Mouse (Mus musculus) liver, embryonic 15.5 days (tissue): ENCODE results near the gene Rftn1. TPM values are rescaled to one million over a fixed set of nuclear protein-coding genes. Genes with fewer than 3 reads are reported as not detected.

ENCODE experiments used
- ATAC-seq: fragments of 200-750 bp; cut with Nextera tagmentation; 2 replicates; pipeline ENCODE4 v1.8.0; 2017; ENCODE audit warnings: moderate number of reproducible peaks, mild to moderate bottlenecking, moderate library complexity; ENCODE audit not compliant: insufficient read depth
- H3K27ac ChIP-seq: fragments of 300-500 bp; sonication (generic); replicated peaks from 2 replicates; pipeline ENCODE4 v1.5.1; 2015; ENCODE audit warnings: mild to moderate bottlenecking, inconsistent platforms
- H3K27me3 ChIP-seq: fragments of 300-500 bp; sonication (generic); 2 replicates; pipeline ENCODE4 v1.6.1; 2015; ENCODE audit warnings: mild to moderate bottlenecking, inconsistent platforms
- H3K36me3 ChIP-seq: fragments of 300-500 bp; sonication (generic); replicated peaks from 2 replicates; pipeline ENCODE4 v1.6.1; 2015; ENCODE audit warnings: moderate library complexity, mild to moderate bottlenecking, inconsistent platforms
- H3K4me1 ChIP-seq: fragments of 300-500 bp; sonication (generic); replicated peaks from 2 replicates; pipeline ENCODE4 v1.6.1; 2015; ENCODE audit warnings: inconsistent platforms
- H3K4me2 ChIP-seq: fragments of 300-500 bp; sonication (generic); 2 replicates; pipeline ENCODE4 v1.6.1; 2015; ENCODE audit warnings: moderate library complexity, mild to moderate bottlenecking, inconsistent platforms
- H3K4me3 ChIP-seq: fragments of 300-500 bp; sonication (generic); replicated peaks from 2 replicates; pipeline ENCODE4 v1.5.1; 2015; ENCODE audit warnings: mild to moderate bottlenecking, inconsistent platforms
- H3K9ac ChIP-seq: fragments of 300-500 bp; sonication (generic); 2 replicates; pipeline ENCODE4 v1.6.1; 2015; ENCODE audit warnings: moderate library complexity, mild to moderate bottlenecking, inconsistent platforms
- H3K9me3 ChIP-seq: fragments of 300-500 bp; sonication (generic); replicated peaks from 2 replicates; pipeline ENCODE4 v1.6.1; 2016; ENCODE audit warnings: inconsistent platforms
- WGBS: fragments of 180-500 bp; shearing (Covaris S2); methylation state at CpG from one replicate; pipeline ENCODE4 v1.1.7; 2015; ENCODE audit warnings: mixed read lengths; ENCODE audit not compliant: insufficient replicate concordance; 5-methylcytosine and 5-hydroxymethylcytosine counted together
- polyA plus RNA-seq: library from polyadenylated mRNA; unstranded; fragments of >200 nt; fragmentation: Nextera tagmentation; extraction: Ambion mirVana; gene quantifications from 2 replicates; pipeline ENCODE4 v1.2.1, GENCODE M21; 2015

The Rftn1 gene
- polyA plus RNA-seq, 1 experiment from 2014 or later, result 3.9 TPM

GRCm38 (mm10) chr17:50037882-50038665 lies 152.4 kb downstream of the Rftn1 start:
- Histone ChIP-seq H3K4me2 (no peak overlapping the region), H3K27ac (no peak overlapping the region), H3K9ac (no peak overlapping the region), H3K4me1 (peaks cover 31% of the 10 kb centered on the region), H3K9me3 (no peaks in the 10 kb centered on the region), H3K4me3 (no peak overlapping the region), H3K27me3 (no peaks in the 10 kb centered on the region), H3K36me3 (no peaks in the 10 kb centered on the region)
- 73% methylated on average over 10 of the region's 10 CpGs for WGBS
- ATAC-seq, result no peak

- Histone ChIP-seq H3K4me3 (no peak overlapping the region), H3K4me1 (peaks cover 37% of the 10 kb centered on the region), H3K4me2 (no peak overlapping the region), H3K9ac (no peak overlapping the region), H3K27ac (no peak overlapping the region), H3K9me3 (no peaks in the 10 kb centered on the region), H3K27me3 (no peaks in the 10 kb centered on the region), H3K36me3 (no peaks in the 10 kb centered on the region)
- ATAC-seq, result no peak
- 79% methylated on average over 4 of the region's 4 CpGs for WGBS
Observed at GRCm38 (mm10) chr17:50037416-50037815, 153.1 kb downstream of the Rftn1 start.

GRCm38 (mm10) chr17:50036751-50037385 lies 153.6 kb downstream of the Rftn1 start:
- WGBS, result 83% methylated on average over 14 of the region's 14 CpGs
- ATAC-seq, result no peak
- Histone ChIP-seq H3K4me3 (no peak overlapping the region), H3K4me2 (no peak overlapping the region), H3K27me3 (no peaks in the 10 kb centered on the region), H3K27ac (no peak overlapping the region), H3K36me3 (no peaks in the 10 kb centered on the region), H3K4me1 (peaks cover 43% of the 10 kb centered on the region), H3K9me3 (no peaks in the 10 kb centered on the region), H3K9ac (no peak overlapping the region)

- no peaks in the 10 kb centered on the region for H3K9me3 ChIP-seq
- no peak overlapping the region for H3K9ac ChIP-seq
- H3K27me3 ChIP-seq, result no peaks in the 10 kb centered on the region
- no peaks in the 10 kb centered on the region for H3K36me3 ChIP-seq
- 70% methylated on average over 6 of the region's 6 CpGs for WGBS
- H3K4me1 ChIP-seq, result peaks cover 47% of the 10 kb centered on the region
- no peak overlapping the region for H3K4me2 ChIP-seq
- no peak overlapping the region for H3K4me3 ChIP-seq
- H3K27ac ChIP-seq, result 0 out of 2 replicates have a peak overlapping the region, but pooled peaks have one; percentile 5
- no peak for ATAC-seq
Observed at GRCm38 (mm10) chr17:50033698-50034097, 156.8 kb downstream of the Rftn1 start.

- ATAC-seq, result peak; percentile 76
Observed at GRCm38 (mm10) chr17:50031548-50032491, 158.7 kb downstream of the Rftn1 start.

GRCm38 (mm10) chr17:50025651-50026050 lies 164.8 kb downstream of the Rftn1 start:
- Histone ChIP-seq H3K9ac (no peak overlapping the region; the same call in 1 of the 2 replicates), H3K36me3 (no peaks in the 10 kb centered on the region), H3K9me3 (no peaks in the 10 kb centered on the region), H3K4me1 (peaks cover 73% of the 10 kb centered on the region), H3K27ac (peak overlapping the region; percentile 87), H3K4me2 (no peak overlapping the region), H3K4me3 (no peak overlapping the region), H3K27me3 (no peaks in the 10 kb centered on the region)
- WGBS, result 21% methylated on average over 1 of the region's 1 CpGs
- ATAC-seq, result no peak

More at GRCm38 (mm10) chr17:50031548-50032491, 158.7 kb downstream of the Rftn1 start:
- H3K36me3 ChIP-seq, result no peaks in the 10 kb centered on the region
- H3K4me3 ChIP-seq, result no peak overlapping the region
- H3K27ac ChIP-seq, result peak overlapping the region; percentile 84
- H3K4me2 ChIP-seq, result 0 out of 2 replicates have a peak overlapping the region, but pooled peaks have one; percentile 0
- 61% methylated on average over 13 of the region's 13 CpGs for WGBS
- peaks cover 56% of the 10 kb centered on the region for H3K4me1 ChIP-seq
- no peaks in the 10 kb centered on the region for H3K27me3 ChIP-seq
- H3K9me3 ChIP-seq, result no peaks in the 10 kb centered on the region
- no peak overlapping the region for H3K9ac ChIP-seq

GRCm38 (mm10) chr17:50025173-50025626 lies 165.3 kb downstream of the Rftn1 start:
- no peak for ATAC-seq
- no peak overlapping the region for H3K4me3 ChIP-seq
- peaks cover 72% of the 10 kb centered on the region for H3K4me1 ChIP-seq
- H3K36me3 ChIP-seq, result no peaks in the 10 kb centered on the region
- H3K9me3 ChIP-seq, result no peaks in the 10 kb centered on the region
- H3K4me2 ChIP-seq, result peak overlapping the region; percentile 40
- WGBS, result 12% methylated on average over 4 of the region's 4 CpGs
- peak overlapping the region; percentile 87 for H3K27ac ChIP-seq
- no peaks in the 10 kb centered on the region for H3K27me3 ChIP-seq
- H3K9ac ChIP-seq, result peak overlapping the region; percentile 9; the same call in 1 of the 2 replicates

- no peak for ATAC-seq
- Histone ChIP-seq H3K9me3 (no peaks in the 10 kb centered on the region), H3K4me2 (peak overlapping the region; percentile 63), H3K4me3 (no peak overlapping the region), H3K9ac (peak overlapping the region; percentile 10; the same call in 1 of the 2 replicates), H3K27ac (peak overlapping the region; percentile 100), H3K36me3 (no peaks in the 10 kb centered on the region), H3K4me1 (peaks cover 91% of the 10 kb centered on the region), H3K27me3 (no peaks in the 10 kb centered on the region)
- WGBS, result 60% methylated on average over 4 of the region's 4 CpGs
Observed at GRCm38 (mm10) chr17:50021400-50021799, 169.1 kb downstream of the Rftn1 start.

GRCm38 (mm10) chr17:50020211-50021001 lies 170.1 kb downstream of the Rftn1 start:
- peak overlapping the region; percentile 100 for H3K27ac ChIP-seq
- peaks cover 88% of the 10 kb centered on the region for H3K4me1 ChIP-seq
- H3K36me3 ChIP-seq, result no peaks in the 10 kb centered on the region
- H3K27me3 ChIP-seq, result no peaks in the 10 kb centered on the region
- H3K9me3 ChIP-seq, result no peaks in the 10 kb centered on the region
- ATAC-seq, result peak; percentile 94
- 21% methylated on average over 16 of the region's 16 CpGs for WGBS
- H3K4me2 ChIP-seq, result peak overlapping the region; percentile 65
- peak overlapping the region; percentile 32 for H3K4me3 ChIP-seq
- peak overlapping the region; percentile 71 for H3K9ac ChIP-seq

- no peak for ATAC-seq
- H3K27ac ChIP-seq, result peak overlapping the region; percentile 100
- H3K4me3 ChIP-seq, result peak overlapping the region; percentile 25
- 29% methylated on average over 3 of the region's 3 CpGs for whole genome bisulfite sequencing
- no peaks in the 10 kb centered on the region for H3K36me3 ChIP-seq
- no peaks in the 10 kb centered on the region for H3K27me3 ChIP-seq
- peak overlapping the region; percentile 65 for H3K4me2 ChIP-seq
- peak overlapping the region; percentile 68 for H3K9ac ChIP-seq
- H3K9me3 ChIP-seq, result no peaks in the 10 kb centered on the region
- peaks cover 88% of the 10 kb centered on the region for H3K4me1 ChIP-seq
Observed at GRCm38 (mm10) chr17:50019819-50020210, 170.7 kb downstream of the Rftn1 start.
